Mouse (Mus musculus): Measurements from ENCODE around the gene Kcnt1. TPM values are rescaled to one million over a fixed set of nuclear protein-coding genes. Genes with fewer than 3 reads are reported as not detected.
A peak's percentile ranks its signal among the peaks of the same experiment; 100 is the strongest.

Gene Kcnt1
- total RNA-seq, 2 experiments from 2014 or later = 0.05 TPM; not detected in 1

GRCm38 (mm10) chr2:25852626-25853025 lies 10.9 kb upstream of the Kcnt1 start:
- TF ChIP-seq CTCF (IDR thresholded peaks at IDR 0.05) = no peak
- DNase-seq = peak; percentile 35
- Histone ChIP-seq H3K27ac (no peak overlapping the region), H3K4me3 (no peak overlapping the region)
- intact Hi-C loops (cut with DNase I) = loop anchor here (5.0 kb wide), 1 partner anchor 290 kb away; no protein-coding TSS in a partner anchor

GRCm38 (mm10) chr2:25853998-25854397 lies 9.5 kb upstream of the Kcnt1 start:
- no peak overlapping the region for H3K4me3 ChIP-seq
- intact Hi-C loops (cut with DNase I) = loop anchor here (5.0 kb wide), 1 partner anchor 288 kb away; no protein-coding TSS in a partner anchor
- H3K27ac ChIP-seq = no peak overlapping the region
- no peak for DNase-seq
- no peak for TF ChIP-seq CTCF (IDR thresholded peaks at IDR 0.05)

- H3K27ac ChIP-seq = no peak overlapping the region
- no peak for TF ChIP-seq CTCF (IDR thresholded peaks at IDR 0.05)
- no peak for DNase-seq
- intact Hi-C loops (cut with DNase I) = no loop called here
- H3K4me3 ChIP-seq = no peak overlapping the region
These were observed 3.6 kb upstream of the Kcnt1 start for GRCm38 (mm10) chr2:25859891-25860290.

- H3K27ac ChIP-seq = no peak overlapping the region
- no peak overlapping the region for H3K4me3 ChIP-seq
- intact Hi-C loops (cut with DNase I) = no loop called here
- DNase-seq = no peak
- TF ChIP-seq CTCF (IDR thresholded peaks at IDR 0.05) = no peak
These were observed 1.5 kb upstream of the Kcnt1 start for GRCm38 (mm10) chr2:25862038-25862437.

GRCm38 (mm10) chr2:25862696-25863270 lies 751 bp upstream of the Kcnt1 start:
- H3K4me3 ChIP-seq = no peak overlapping the region
- no peak overlapping the region for H3K27ac ChIP-seq
- no peak for DNase-seq
- intact Hi-C loops (cut with DNase I) = no loop called here
- no peak for TF ChIP-seq CTCF (IDR thresholded peaks at IDR 0.05)

GRCm38 (mm10) chr2:25864230-25864629 lies 696 bp downstream of the Kcnt1 start:
- TF ChIP-seq CTCF (IDR thresholded peaks at IDR 0.05) = no peak; the same call in 1 of the 2 replicates
- intact Hi-C loops (cut with DNase I) = no loop called here
- no peak for DNase-seq
- Histone ChIP-seq H3K27ac (no peak overlapping the region), H3K4me3 (peak overlapping the region; percentile 64)

- TF ChIP-seq CTCF (IDR thresholded peaks at IDR 0.05) = no peak
- no peak for DNase-seq
- intact Hi-C loops (cut with DNase I) = no loop called here
- H3K4me3 ChIP-seq = no peak overlapping the region
- H3K27ac ChIP-seq = no peak overlapping the region
These were observed 1.9 kb downstream of the Kcnt1 start for GRCm38 (mm10) chr2:25865412-25865811.

GRCm38 (mm10) chr2:25866656-25867055 lies 3.1 kb downstream of the Kcnt1 start:
- no peak overlapping the region for H3K4me3 ChIP-seq
- intact Hi-C loops (cut with DNase I) = no loop called here
- TF ChIP-seq CTCF (IDR thresholded peaks at IDR 0.05) = no peak
- no peak overlapping the region for H3K27ac ChIP-seq
- DNase-seq = no peak

GRCm38 (mm10) chr2:25877250-25877735 lies 13.8 kb downstream of the Kcnt1 start:
- Histone ChIP-seq H3K4me3 (no peak overlapping the region), H3K27ac (no peak overlapping the region)
- no peak for DNase-seq
- intact Hi-C loops (cut with DNase I) = no loop called here
- no peak for TF ChIP-seq CTCF (IDR thresholded peaks at IDR 0.05)

GRCm38 (mm10) chr2:25877736-25878268 lies 14.3 kb downstream of the Kcnt1 start:
- H3K4me3 ChIP-seq = peak overlapping the region; percentile 32
- TF ChIP-seq CTCF (IDR thresholded peaks at IDR 0.05) = no peak
- intact Hi-C loops (cut with DNase I) = no loop called here
- H3K27ac ChIP-seq = no peak overlapping the region
- no peak for DNase-seq

GRCm38 (mm10) chr2:25878516-25878915 lies 15.0 kb downstream of the Kcnt1 start:
- no peak for DNase-seq
- intact Hi-C loops (cut with DNase I) = no loop called here
- no peak for TF ChIP-seq CTCF (IDR thresholded peaks at IDR 0.05)
- H3K27ac ChIP-seq = no peak overlapping the region
- no peak overlapping the region for H3K4me3 ChIP-seq

GRCm38 (mm10) chr2:25879061-25879460 lies 15.5 kb downstream of the Kcnt1 start:
- no peak for DNase-seq
- Histone ChIP-seq H3K27ac (no peak overlapping the region), H3K4me3 (no peak overlapping the region)
- intact Hi-C loops (cut with DNase I) = no loop called here
- TF ChIP-seq CTCF (IDR thresholded peaks at IDR 0.05) = no peak

GRCm38 (mm10) chr2:25882276-25882675 lies 18.7 kb downstream of the Kcnt1 start:
- intact Hi-C loops (cut with DNase I) = no loop called here
- no peak for DNase-seq
- Histone ChIP-seq H3K4me3 (no peak overlapping the region), H3K27ac (no peak overlapping the region)
- no peak for TF ChIP-seq CTCF (IDR thresholded peaks at IDR 0.05)

GRCm38 (mm10) chr2:25884756-25885155 lies 21.2 kb downstream of the Kcnt1 start:
- Histone ChIP-seq H3K27ac (no peak overlapping the region), H3K4me3 (no peak overlapping the region)
- TF ChIP-seq CTCF (IDR thresholded peaks at IDR 0.05) = no peak
- DNase-seq = no peak
- intact Hi-C loops (cut with DNase I) = no loop called here

Data from gastrocnemius, adult 2 months (tissue).